Mouse (Mus musculus): Measurements from ENCODE around the gene Prkcd. TPM values are rescaled to one million over a fixed set of nuclear protein-coding genes. Genes with fewer than 3 reads are reported as not detected.

Gene Prkcd
- total and polyA plus RNA-seq, 2 experiments from 2014 or later, result 14.9 to 19.3 TPM

DNA sequence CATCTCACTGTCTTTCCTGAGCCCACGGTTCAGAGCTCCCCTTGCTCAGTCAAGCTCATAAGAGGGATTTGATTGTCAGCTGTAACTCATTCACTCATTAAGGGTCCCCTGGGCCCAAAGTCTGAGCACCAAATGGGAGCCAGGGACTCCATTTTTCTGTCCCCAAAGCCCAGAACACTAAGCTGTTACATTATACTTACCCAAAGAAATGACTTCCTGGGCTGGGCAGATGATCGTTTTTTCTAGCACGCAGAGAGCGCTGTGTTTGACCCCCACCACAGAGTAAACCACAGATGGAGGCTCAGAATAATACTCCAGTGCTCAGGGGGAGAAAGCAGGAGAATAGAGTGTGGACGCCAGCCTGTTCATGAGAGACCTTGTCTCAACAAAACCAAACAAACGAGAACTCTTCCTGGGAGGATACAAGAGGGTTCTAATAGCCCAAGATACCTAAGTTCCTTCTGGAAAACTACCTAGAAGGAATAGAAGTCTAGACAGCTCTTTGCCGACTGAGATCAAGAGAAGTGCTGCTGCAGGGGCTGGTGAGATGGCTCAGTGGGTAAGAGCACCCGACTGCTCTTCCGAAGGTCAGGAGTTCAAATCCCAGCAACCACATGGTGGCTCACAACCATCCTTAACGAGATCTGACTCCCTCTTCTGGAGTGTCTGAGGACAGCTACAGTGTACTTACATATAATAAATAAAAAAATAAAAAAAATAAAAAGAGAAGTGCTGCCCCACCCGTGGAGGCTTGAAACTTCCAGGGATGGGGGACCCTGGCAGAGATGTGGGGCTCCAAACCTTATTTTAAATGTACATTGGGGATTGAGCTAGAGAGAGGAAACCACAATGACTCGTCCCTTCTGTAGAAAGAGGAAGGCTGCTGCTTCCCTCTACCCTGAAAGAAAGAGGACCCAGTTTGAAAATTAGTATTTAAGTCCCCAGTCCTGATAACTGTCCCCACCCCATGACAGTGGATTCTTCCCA, 1.0 kb upstream of the Prkcd start:
- no peaks in the 10 kb centered on the region for H3K27me3 ChIP-seq (ENCODE audit: control insufficient read depth, insufficient read depth, low read length)
- peak overlapping the region; percentile 57; the same call in 1 of the 2 replicates for H3K9ac ChIP-seq (replicated peaks; ENCODE audit: low read depth, low read length)
- no peaks in the 10 kb centered on the region for H3K9me3 ChIP-seq (replicated peaks; ENCODE audit: control insufficient read depth, low read length)
- no peak for TF ChIP-seq EP300 (IDR thresholded peaks at IDR 0.05; ENCODE audit: low read depth)
- TF ChIP-seq CTCF (IDR thresholded peaks at IDR 0.05; ENCODE audit: low read depth), result no peak
- no peaks in the 10 kb centered on the region for H3K36me3 ChIP-seq (replicated peaks; ENCODE audit: control insufficient read depth, insufficient read depth, low read length)
- H3K27ac ChIP-seq (ENCODE audit: low read depth), result peak overlapping the region; percentile 54
- H3K4me1 ChIP-seq (ENCODE audit: control insufficient read depth, insufficient read depth), result peaks cover 13% of the 10 kb centered on the region; the same call in 1 of the 2 replicates
- 64% methylated on average over 12 of the region's 12 CpGs for WGBS
- ATAC-seq (ENCODE audit: insufficient read depth, low read depth) (no peak), DNase-seq (ENCODE audit: low spot score) (no peak)
- H3K4me3 ChIP-seq (ENCODE audit: low read depth, low read length), result peak overlapping the region; percentile 65
- peak overlapping the region; percentile 92 for H3K4me2 ChIP-seq (ENCODE audit: low read depth, low read length)

DNA sequence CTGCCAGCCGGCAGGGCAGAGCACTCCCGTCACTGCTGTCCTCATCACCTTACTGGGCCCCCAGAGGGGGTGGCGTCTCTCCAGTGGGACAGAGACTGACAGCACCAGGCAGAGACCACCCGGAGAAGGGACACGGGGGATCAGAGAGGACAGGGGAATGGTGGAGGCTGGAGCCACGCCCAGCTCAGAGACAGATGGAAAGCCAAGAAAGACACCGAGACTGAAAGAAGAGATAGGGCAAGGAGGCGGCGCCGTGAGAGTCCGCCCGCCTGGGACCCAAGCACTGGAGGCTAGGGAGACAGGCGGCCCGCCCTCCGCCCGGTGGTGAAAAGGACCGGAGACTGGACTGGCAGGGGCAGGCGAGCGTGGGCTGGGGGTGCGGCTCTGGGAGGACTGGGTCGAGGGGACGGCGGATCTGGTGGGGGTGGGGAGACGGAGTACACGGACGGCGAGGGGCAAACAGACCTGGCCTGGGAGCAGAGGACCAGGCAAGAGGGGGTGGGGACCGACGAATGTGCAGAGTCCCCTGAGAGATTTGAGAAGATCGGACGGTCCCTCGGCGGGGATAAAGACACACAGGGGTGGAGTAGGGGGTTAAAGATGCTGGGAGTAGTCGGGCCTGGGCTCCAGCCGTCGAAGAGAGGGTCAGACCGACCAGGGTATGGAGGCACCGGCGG, 741 bp downstream of the Prkcd start:
- Histone ChIP-seq H3K4me1 (ENCODE audit: control insufficient read depth, insufficient read depth) (peaks cover 9% of the 10 kb centered on the region; the same call in 1 of the 2 replicates), H3K9me3 (replicated peaks; ENCODE audit: control insufficient read depth, low read length) (no peaks in the 10 kb centered on the region), H3K4me2 (ENCODE audit: low read depth, low read length) (peak overlapping the region; percentile 92), H3K9ac (replicated peaks; ENCODE audit: low read depth, low read length) (peak overlapping the region; percentile 57), H3K36me3 (replicated peaks; ENCODE audit: control insufficient read depth, insufficient read depth, low read length) (no peaks in the 10 kb centered on the region), H3K27me3 (ENCODE audit: control insufficient read depth, insufficient read depth, low read length) (no peaks in the 10 kb centered on the region), H3K27ac (ENCODE audit: low read depth) (peak overlapping the region; percentile 54), H3K4me3 (ENCODE audit: low read depth, low read length) (peak overlapping the region; percentile 65)
- TF ChIP-seq EP300 (IDR thresholded peaks at IDR 0.05; ENCODE audit: low read depth), result no peak
- TF ChIP-seq CTCF (IDR thresholded peaks at IDR 0.05; ENCODE audit: low read depth), result no peak
- ATAC-seq (ENCODE audit: insufficient read depth, low read depth), result peak; percentile 24
- under 1% methylated on average over 36 of the region's 39 CpGs for WGBS
- no peak for DNase-seq (ENCODE audit: low spot score)

DNA sequence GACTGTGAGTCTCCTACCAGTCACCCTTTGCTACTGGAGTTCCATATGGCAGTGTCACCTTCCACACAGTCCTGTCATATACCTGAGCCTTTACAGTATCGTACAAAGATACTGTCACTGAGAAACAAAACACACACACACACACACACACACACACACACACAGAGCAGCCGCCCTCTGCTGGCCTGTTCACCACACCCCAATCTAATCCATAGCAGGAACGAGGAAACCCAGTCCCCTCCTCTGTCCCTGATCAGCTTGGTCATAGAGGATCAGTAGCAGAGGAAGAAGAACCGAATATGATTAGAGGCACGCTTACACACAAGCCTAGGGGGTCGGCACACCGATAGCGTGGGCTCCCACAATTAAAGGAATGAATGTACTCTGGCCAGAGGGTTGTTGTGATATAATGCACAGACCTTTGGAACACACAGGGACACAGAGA, 1.7 kb downstream of the Prkcd start:
- H3K9ac ChIP-seq (replicated peaks; ENCODE audit: low read depth, low read length), result no peak overlapping the region
- no peaks in the 10 kb centered on the region for H3K27me3 ChIP-seq (ENCODE audit: control insufficient read depth, insufficient read depth, low read length)
- peaks cover 13% of the 10 kb centered on the region; the same call in 1 of the 2 replicates for H3K4me1 ChIP-seq (ENCODE audit: control insufficient read depth, insufficient read depth)
- peak overlapping the region; percentile 92 for H3K4me2 ChIP-seq (ENCODE audit: low read depth, low read length)
- no peaks in the 10 kb centered on the region for H3K36me3 ChIP-seq (replicated peaks; ENCODE audit: control insufficient read depth, insufficient read depth, low read length)
- DNase-seq (ENCODE audit: low spot score) (no peak), ATAC-seq (ENCODE audit: insufficient read depth, low read depth) (no peak)
- peak overlapping the region; percentile 65; the same call in 1 of the 2 replicates for H3K4me3 ChIP-seq (ENCODE audit: low read depth, low read length)
- 46% methylated on average over 8 of the region's 8 CpGs for WGBS
- no peaks in the 10 kb centered on the region for H3K9me3 ChIP-seq (replicated peaks; ENCODE audit: control insufficient read depth, low read length)
- TF ChIP-seq EP300 (IDR thresholded peaks at IDR 0.05; ENCODE audit: low read depth) (no peak), CTCF (IDR thresholded peaks at IDR 0.05; ENCODE audit: low read depth) (peak; percentile 26)
- no peak overlapping the region for H3K27ac ChIP-seq (ENCODE audit: low read depth)

DNA sequence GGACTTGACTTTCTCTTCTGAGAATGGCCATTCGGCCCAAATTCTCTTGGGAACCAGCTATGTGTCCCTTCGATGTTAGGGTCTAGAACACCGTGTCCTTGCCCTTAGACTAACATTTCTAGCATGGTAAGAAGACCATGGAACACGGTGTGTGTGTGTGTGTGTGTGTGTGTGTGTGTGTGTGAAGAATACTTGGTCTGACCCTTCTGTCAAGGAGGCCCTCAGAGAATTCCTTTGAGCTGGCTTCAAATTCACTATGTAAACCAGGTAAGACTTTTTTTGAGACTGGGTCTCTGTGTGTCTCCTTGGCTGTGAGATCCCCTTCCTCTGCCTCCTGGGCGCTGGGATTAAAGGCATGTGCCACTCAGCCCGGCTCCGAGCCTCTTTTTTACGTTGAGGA, 3.5 kb downstream of the Prkcd start:
- no peaks in the 10 kb centered on the region for H3K9me3 ChIP-seq (replicated peaks; ENCODE audit: control insufficient read depth, low read length)
- no peak overlapping the region for H3K27ac ChIP-seq (ENCODE audit: low read depth)
- no peaks in the 10 kb centered on the region for H3K27me3 ChIP-seq (ENCODE audit: control insufficient read depth, insufficient read depth, low read length)
- no peaks in the 10 kb centered on the region for H3K36me3 ChIP-seq (replicated peaks; ENCODE audit: control insufficient read depth, insufficient read depth, low read length)
- no peak for ATAC-seq (ENCODE audit: insufficient read depth, low read depth)
- no peak for DNase-seq (ENCODE audit: low spot score)
- no peak overlapping the region for H3K4me3 ChIP-seq (ENCODE audit: low read depth, low read length)
- no peak overlapping the region for H3K4me2 ChIP-seq (ENCODE audit: low read depth, low read length)
- 92% methylated on average over 8 of the region's 8 CpGs for WGBS
- H3K9ac ChIP-seq (replicated peaks; ENCODE audit: low read depth, low read length), result no peak overlapping the region
- TF ChIP-seq EP300 (IDR thresholded peaks at IDR 0.05; ENCODE audit: low read depth) (no peak), CTCF (IDR thresholded peaks at IDR 0.05; ENCODE audit: low read depth) (no peak)
- H3K4me1 ChIP-seq (ENCODE audit: control insufficient read depth, insufficient read depth), result peaks cover 13% of the 10 kb centered on the region; the same call in 1 of the 2 replicates

DNA sequence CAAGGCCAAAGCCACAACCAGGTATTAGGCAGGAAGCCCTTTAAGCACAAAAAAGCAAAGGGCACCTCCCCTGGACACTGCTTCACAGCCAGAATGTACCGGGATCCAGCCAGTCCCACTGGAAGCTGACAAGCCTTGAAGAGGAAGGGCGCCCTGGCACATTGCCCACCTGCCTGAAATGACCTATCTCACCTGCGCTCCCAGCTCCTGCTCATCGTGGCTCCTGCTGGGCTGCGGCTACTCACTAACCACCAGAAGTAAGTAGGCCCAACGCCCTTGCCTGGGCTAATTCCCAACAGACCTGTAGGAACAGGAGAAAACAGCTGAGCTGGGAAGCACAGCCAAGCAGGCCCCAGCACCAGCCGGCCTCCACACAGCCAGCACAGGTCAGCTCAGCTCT, 3.9 kb downstream of the Prkcd start:
- 76% methylated on average over 7 of the region's 7 CpGs for WGBS
- peaks cover 13% of the 10 kb centered on the region; the same call in 1 of the 2 replicates for H3K4me1 ChIP-seq (ENCODE audit: control insufficient read depth, insufficient read depth)

More for the DNA sequence above, 3.9 kb downstream of the Prkcd start:
- TF ChIP-seq CTCF (IDR thresholded peaks at IDR 0.05; ENCODE audit: low read depth) (no peak), EP300 (IDR thresholded peaks at IDR 0.05; ENCODE audit: low read depth) (no peak)
- DNase-seq (ENCODE audit: low spot score), result no peak
- no peak overlapping the region for H3K4me2 ChIP-seq (ENCODE audit: low read depth, low read length)
- no peaks in the 10 kb centered on the region for H3K36me3 ChIP-seq (replicated peaks; ENCODE audit: control insufficient read depth, insufficient read depth, low read length)
- no peaks in the 10 kb centered on the region for H3K9me3 ChIP-seq (replicated peaks; ENCODE audit: control insufficient read depth, low read length)
- no peak for ATAC-seq (ENCODE audit: insufficient read depth, low read depth)
- no peak overlapping the region for H3K27ac ChIP-seq (ENCODE audit: low read depth)
- H3K4me3 ChIP-seq (ENCODE audit: low read depth, low read length), result no peak overlapping the region
- no peaks in the 10 kb centered on the region for H3K27me3 ChIP-seq (ENCODE audit: control insufficient read depth, insufficient read depth, low read length)
- no peak overlapping the region for H3K9ac ChIP-seq (replicated peaks; ENCODE audit: low read depth, low read length)

All from heart, postnatal 0 days (tissue).